Mouse (Mus musculus) limb, embryonic 14.5 days (tissue): ENCODE data around the gene Fbxo9. TPM values are rescaled to one million over a fixed set of nuclear protein-coding genes. Genes with fewer than 3 reads are reported as not detected.

Source experiments
- ATAC-seq: fragments of 200-750 bp; cut with Nextera tagmentation; 2 replicates; pipeline ENCODE4 v1.8.0; 2017; ENCODE audit warnings: low read depth, moderate number of reproducible peaks, moderate TSS enrichment; ENCODE audit not compliant: low FRiP score
- DNase-seq: peaks from one replicate; pipeline ENCODE4 v3.0.0-alpha.2; 2015; ENCODE audit warnings: low spot score
- H3K27ac ChIP-seq: fragments of 300-500 bp; sonication (generic); replicated peaks from 2 replicates; pipeline ENCODE4 v1.5.1; 2014; ENCODE audit warnings: low read depth, mild to moderate bottlenecking, low read length, moderate library complexity, mixed read lengths
- H3K27me3 ChIP-seq: fragments of 300-500 bp; sonication (generic); 2 replicates; pipeline ENCODE4 v1.6.1; 2014; ENCODE audit warnings: low read length, mixed read lengths; ENCODE audit not compliant: control insufficient read depth, insufficient read depth
- H3K36me3 ChIP-seq: fragments of 300-500 bp; sonication (generic); 2 replicates; pipeline ENCODE4 v1.6.1; 2014; ENCODE audit warnings: mild to moderate bottlenecking, low read length, moderate library complexity, mixed read lengths; ENCODE audit not compliant: control insufficient read depth, insufficient read depth
- H3K4me1 ChIP-seq: fragments of 300-500 bp; sonication (generic); 2 replicates; pipeline ENCODE4 v1.6.1; 2014; ENCODE audit warnings: antibody characterized with exemption, low read length, mixed read lengths; ENCODE audit not compliant: control insufficient read depth, insufficient read depth
- H3K4me2 ChIP-seq: fragments of 300-500 bp; sonication (generic); replicated peaks from 2 replicates; pipeline ENCODE4 v1.6.1; 2014; ENCODE audit warnings: low read depth, mild to moderate bottlenecking, low read length, moderate library complexity; ENCODE audit not compliant: severe bottlenecking
- H3K4me3 ChIP-seq: fragments of 300-500 bp; sonication (generic); replicated peaks from 2 replicates; pipeline ENCODE4 v1.5.1; 2014; ENCODE audit warnings: low read length
- H3K9ac ChIP-seq: fragments of 300-500 bp; sonication (generic); 2 replicates; pipeline ENCODE4 v1.6.1; 2014; ENCODE audit warnings: mild to moderate bottlenecking, low read depth, low read length, moderate library complexity; ENCODE audit not compliant: severe bottlenecking
- H3K9me3 ChIP-seq: fragments of 300-500 bp; sonication (generic); 2 replicates; pipeline ENCODE4 v1.6.1; 2016; ENCODE audit warnings: low read length; ENCODE audit not compliant: control insufficient read depth
- POLR2A ChIP-seq: fragments of 200-500 bp; IDR thresholded peaks from 2 replicates; pipeline ENCODE4 v1.8.0; 2012; ENCODE audit warnings: inconsistent platforms, mild to moderate bottlenecking, moderate library complexity, borderline replicate concordance; ENCODE audit not compliant: insufficient read depth, insufficient read length; ENCODE audit errors: extremely low read depth
- WGBS: fragments of 180-500 bp; shearing (Covaris S2); extraction: QIAGEN DNeasy Blood & Tissue Kit; methylation state at CpG from one replicate; pipeline ENCODE4 v1.1.7; 2014; 5-methylcytosine and 5-hydroxymethylcytosine counted together
- polyA plus RNA-seq, 2 experiments: library from polyadenylated mRNA; depleted of rRNA in 1 of 2; stranded (reverse) in 1 of 2; unstranded in 1 of 2; fragments of >200 nt; fragmentation: Nextera tagmentation in 1 of 2; extraction: Ambion mirVana in 1 of 2; gene quantifications; 2 replicates each; pipeline versions ENCODE4 v1.2.1 to v1.2.3; 2012 to 2014

The Fbxo9 gene
- polyA plus RNA-seq, 2 experiments = 43.6 to 61.4 TPM

DNA sequence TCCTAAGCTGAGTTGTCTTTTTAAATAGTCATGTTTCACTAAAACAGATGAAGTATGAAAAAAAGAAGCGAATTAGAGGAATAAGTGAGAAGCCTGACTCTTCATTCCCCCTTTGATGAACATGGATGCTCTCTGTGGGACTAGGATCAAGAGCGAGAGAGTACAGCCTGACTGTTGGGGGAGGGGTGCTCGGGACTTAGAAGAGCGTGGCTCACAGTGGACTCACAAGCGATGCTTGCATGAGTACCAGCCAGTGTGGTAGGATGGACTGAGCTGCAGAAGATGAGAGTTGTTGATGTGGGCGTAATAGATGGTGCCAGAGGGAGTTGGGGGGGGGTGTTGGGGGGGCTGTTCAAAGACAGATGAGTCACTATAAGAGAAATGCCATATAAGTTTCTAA, 37.8 kb upstream of the Fbxo9 start:
- no peak for ATAC-seq
- Histone ChIP-seq H3K4me1 (no peaks in the 10 kb centered on the region), H3K27me3 (no peaks in the 10 kb centered on the region), H3K36me3 (peaks cover 52% of the 10 kb centered on the region), H3K27ac (no peak overlapping the region), H3K4me2 (no peak overlapping the region), H3K9me3 (peaks cover 9% of the 10 kb centered on the region; the same call in 1 of the 2 replicates), H3K4me3 (no peak overlapping the region), H3K9ac (no peak overlapping the region)
- no peak for DNase-seq
- no peak for TF ChIP-seq POLR2A
- WGBS = 89% methylated on average over 6 of the region's 6 CpGs

DNA sequence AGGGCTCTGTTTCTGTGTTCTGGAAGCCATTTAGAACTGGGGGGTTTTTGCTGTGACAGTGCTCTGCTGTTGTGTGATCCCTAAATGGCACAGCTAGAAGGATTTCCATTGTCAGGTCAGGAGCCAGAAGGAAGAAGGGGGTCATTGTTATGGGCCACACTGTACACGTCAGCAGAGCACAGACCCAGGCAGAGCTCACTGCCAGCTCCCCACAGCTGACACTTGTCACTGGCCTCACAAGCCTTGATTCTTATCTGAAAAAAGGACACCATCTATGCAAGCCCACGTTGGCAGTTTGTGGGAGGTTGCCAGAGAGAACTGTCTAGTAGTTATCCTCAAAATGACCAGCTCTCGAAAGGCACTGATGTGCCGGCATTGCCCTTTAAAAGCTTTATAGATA, 37.2 kb upstream of the Fbxo9 start:
- no peaks in the 10 kb centered on the region for H3K27me3 ChIP-seq
- 79% methylated on average over 4 of the region's 4 CpGs for WGBS

DNA sequence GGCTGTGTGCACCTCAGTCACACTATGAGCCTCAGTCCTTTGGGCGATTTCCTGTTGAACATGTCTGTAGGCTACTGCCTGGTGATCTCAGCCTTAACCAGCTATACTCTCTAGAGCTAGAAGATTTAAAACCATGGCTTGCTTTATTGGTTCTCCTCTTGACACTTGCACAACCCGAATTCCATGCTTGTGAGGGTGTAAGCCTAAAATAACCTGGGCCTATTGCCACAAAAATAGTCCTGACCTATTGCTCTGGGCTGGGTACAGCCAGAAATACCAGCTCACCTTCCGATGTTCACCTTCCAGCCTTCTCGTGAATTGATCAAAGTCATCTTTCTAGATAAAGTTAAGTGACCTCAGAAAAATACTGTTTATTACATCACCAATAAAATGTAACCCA, 30.6 kb upstream of the Fbxo9 start:
- Histone ChIP-seq H3K9ac (no peak overlapping the region), H3K4me2 (no peak overlapping the region), H3K27ac (no peak overlapping the region), H3K36me3 (peaks cover 73% of the 10 kb centered on the region), H3K4me3 (no peak overlapping the region), H3K9me3 (peaks cover 10% of the 10 kb centered on the region; the same call in 1 of the 2 replicates), H3K27me3 (no peaks in the 10 kb centered on the region), H3K4me1 (no peaks in the 10 kb centered on the region)
- no peak for TF ChIP-seq POLR2A
- no peak for ATAC-seq
- no peak for DNase-seq
- WGBS = 90% methylated on average over 4 of the region's 4 CpGs

More for the DNA sequence above, 37.2 kb upstream of the Fbxo9 start:
- no peak overlapping the region for H3K27ac ChIP-seq
- DNase-seq (no peak), ATAC-seq (no peak)
- no peak overlapping the region for H3K4me2 ChIP-seq
- no peak overlapping the region for H3K9ac ChIP-seq
- no peaks in the 10 kb centered on the region for H3K4me1 ChIP-seq
- H3K4me3 ChIP-seq = no peak overlapping the region
- peaks cover 53% of the 10 kb centered on the region for H3K36me3 ChIP-seq
- TF ChIP-seq POLR2A = no peak
- H3K9me3 ChIP-seq = peaks cover 10% of the 10 kb centered on the region; the same call in 1 of the 2 replicates

GRCm38 (mm10) chr9:78138044-78138676, 29.3 kb upstream of the Fbxo9 start:
- Histone ChIP-seq H3K27ac (no peak overlapping the region), H3K36me3 (peaks cover 73% of the 10 kb centered on the region), H3K9me3 (peaks cover 10% of the 10 kb centered on the region; the same call in 1 of the 2 replicates), H3K9ac (no peak overlapping the region), H3K4me3 (no peak overlapping the region), H3K4me1 (no peaks in the 10 kb centered on the region), H3K27me3 (no peaks in the 10 kb centered on the region), H3K4me2 (no peak overlapping the region)
- 87% methylated on average over 9 of the region's 9 CpGs for WGBS
- DNase-seq (no peak), ATAC-seq (no peak)
- no peak for TF ChIP-seq POLR2A

- no peaks in the 10 kb centered on the region for H3K27me3 ChIP-seq
- DNase-seq (no peak), ATAC-seq (no peak)
- no peaks in the 10 kb centered on the region for H3K4me1 ChIP-seq
- no peaks in the 10 kb centered on the region for H3K9me3 ChIP-seq
- 70% methylated on average over 7 of the region's 7 CpGs for WGBS
- H3K4me3 ChIP-seq = no peak overlapping the region
- no peak overlapping the region for H3K9ac ChIP-seq
- peaks cover 70% of the 10 kb centered on the region for H3K36me3 ChIP-seq
- no peak overlapping the region for H3K4me2 ChIP-seq
- TF ChIP-seq POLR2A = no peak
- H3K27ac ChIP-seq = no peak overlapping the region
Observed at GRCm38 (mm10) chr9:78135658-78136057, 26.8 kb upstream of the Fbxo9 start.

DNA sequence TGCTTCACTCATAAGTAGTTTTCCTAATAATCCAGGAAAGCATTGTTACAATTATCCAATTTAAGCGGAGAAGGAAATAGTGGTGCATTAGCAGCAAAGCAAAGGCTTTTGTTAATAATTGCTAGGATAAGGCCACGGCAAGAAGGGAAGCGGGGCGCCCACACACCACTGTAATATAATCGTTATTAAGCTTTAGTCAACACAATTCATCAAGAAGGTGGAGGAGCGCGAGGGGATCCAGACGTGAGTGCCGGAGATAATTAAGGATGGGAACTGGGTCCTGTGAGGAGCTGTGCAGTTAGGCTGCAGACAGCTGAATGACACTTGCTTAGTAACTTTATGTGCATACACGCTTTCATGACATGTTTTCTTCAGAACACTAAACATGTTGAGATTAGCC, 17.8 kb upstream of the Fbxo9 start:
- H3K9ac ChIP-seq = no peak overlapping the region
- peaks cover 27% of the 10 kb centered on the region for H3K36me3 ChIP-seq
- TF ChIP-seq POLR2A = no peak
- H3K9me3 ChIP-seq = no peaks in the 10 kb centered on the region
- no peak overlapping the region for H3K4me2 ChIP-seq
- H3K4me1 ChIP-seq = no peaks in the 10 kb centered on the region
- ATAC-seq (no peak), DNase-seq (no peak)
- no peak overlapping the region for H3K27ac ChIP-seq
- WGBS = 74% methylated on average over 10 of the region's 10 CpGs
- no peak overlapping the region for H3K4me3 ChIP-seq
- no peaks in the 10 kb centered on the region for H3K27me3 ChIP-seq
